Mouse (Mus musculus): ENCODE data around the gene Cmip. TPM values are rescaled to one million over a fixed set of nuclear protein-coding genes. Genes with fewer than 3 reads are reported as not detected.

The Cmip gene
- polyA plus RNA-seq, 1 experiment from 2014 or later = 6.2 TPM

- Histone ChIP-seq H3K36me3 (no peaks in the 10 kb centered on the region), H3K9ac (no peak overlapping the region), H3K4me3 (no peak overlapping the region), H3K4me2 (no peak overlapping the region), H3K4me1 (peaks cover 12% of the 10 kb centered on the region), H3K9me3 (peaks cover 2% of the 10 kb centered on the region; the same call in 1 of the 2 replicates), H3K27me3 (replicated peaks) (no peaks in the 10 kb centered on the region), H3K27ac (replicated peaks) (no peak overlapping the region)
- WGBS = 1% methylated on average over 5 of the region's 5 CpGs
- ATAC-seq (ENCODE audit: extremely low read depth, insufficient number of reproducible peaks, low FRiP score, low TSS enrichment) = peak; percentile 30; the same call in 1 of the 2 replicates
These were observed 218.1 kb downstream of the Cmip start for GRCm38 (mm10) chr8:117474944-117475343.

GRCm38 (mm10) chr8:117475819-117476218 is 219.0 kb downstream of the Cmip start:
- H3K27me3 ChIP-seq (replicated peaks) = no peaks in the 10 kb centered on the region
- WGBS = 69% methylated on average over 7 of the region's 7 CpGs
- no peak for ATAC-seq (ENCODE audit: extremely low read depth, insufficient number of reproducible peaks, low FRiP score, low TSS enrichment)
- no peak overlapping the region for H3K4me2 ChIP-seq
- peaks cover 3% of the 10 kb centered on the region for H3K4me1 ChIP-seq
- peaks cover 7% of the 10 kb centered on the region; the same call in 1 of the 2 replicates for H3K9me3 ChIP-seq
- no peak overlapping the region for H3K27ac ChIP-seq (replicated peaks)
- no peak overlapping the region for H3K9ac ChIP-seq
- H3K4me3 ChIP-seq = no peak overlapping the region
- no peaks in the 10 kb centered on the region for H3K36me3 ChIP-seq

- Histone ChIP-seq H3K27ac (replicated peaks) (no peak overlapping the region), H3K4me2 (no peak overlapping the region), H3K36me3 (no peaks in the 10 kb centered on the region), H3K4me3 (no peak overlapping the region), H3K9me3 (peaks cover 7% of the 10 kb centered on the region; the same call in 1 of the 2 replicates), H3K27me3 (replicated peaks) (no peaks in the 10 kb centered on the region), H3K9ac (no peak overlapping the region), H3K4me1 (no peaks in the 10 kb centered on the region)
- ATAC-seq (ENCODE audit: extremely low read depth, insufficient number of reproducible peaks, low FRiP score, low TSS enrichment) = no peak
These were observed 221.2 kb downstream of the Cmip start for GRCm38 (mm10) chr8:117478082-117478481.

- Histone ChIP-seq H3K4me3 (no peak overlapping the region), H3K27ac (replicated peaks) (no peak overlapping the region), H3K36me3 (no peaks in the 10 kb centered on the region), H3K9me3 (peaks cover 7% of the 10 kb centered on the region; the same call in 1 of the 2 replicates), H3K27me3 (replicated peaks) (no peaks in the 10 kb centered on the region), H3K4me2 (no peak overlapping the region), H3K4me1 (no peaks in the 10 kb centered on the region), H3K9ac (no peak overlapping the region)
- 88% methylated on average over 9 of the region's 9 CpGs for WGBS
- no peak for ATAC-seq (ENCODE audit: extremely low read depth, insufficient number of reproducible peaks, low FRiP score, low TSS enrichment)
These were observed 223.1 kb downstream of the Cmip start for GRCm38 (mm10) chr8:117479996-117480395.

GRCm38 (mm10) chr8:117480516-117480915 is 223.7 kb downstream of the Cmip start:
- Histone ChIP-seq H3K36me3 (no peaks in the 10 kb centered on the region), H3K4me2 (no peak overlapping the region), H3K4me3 (no peak overlapping the region), H3K9me3 (peaks cover 7% of the 10 kb centered on the region; the same call in 1 of the 2 replicates), H3K27ac (replicated peaks) (no peak overlapping the region), H3K9ac (no peak overlapping the region), H3K27me3 (replicated peaks) (no peaks in the 10 kb centered on the region), H3K4me1 (no peaks in the 10 kb centered on the region)
- WGBS = 77% methylated on average over 5 of the region's 5 CpGs
- no peak for ATAC-seq (ENCODE audit: extremely low read depth, insufficient number of reproducible peaks, low FRiP score, low TSS enrichment)

GRCm38 (mm10) chr8:117481830-117482229 is 225.0 kb downstream of the Cmip start:
- no peak overlapping the region for H3K27ac ChIP-seq (replicated peaks)
- no peak overlapping the region for H3K4me2 ChIP-seq
- H3K4me3 ChIP-seq = no peak overlapping the region
- H3K27me3 ChIP-seq (replicated peaks) = no peaks in the 10 kb centered on the region; the same call in 1 of the 2 replicates
- H3K9ac ChIP-seq = no peak overlapping the region
- 62% methylated on average over 5 of the region's 5 CpGs for whole genome bisulfite sequencing
- no peaks in the 10 kb centered on the region for H3K36me3 ChIP-seq
- no peaks in the 10 kb centered on the region for H3K4me1 ChIP-seq
- no peak for ATAC-seq (ENCODE audit: extremely low read depth, insufficient number of reproducible peaks, low FRiP score, low TSS enrichment)
- H3K9me3 ChIP-seq = peaks cover 7% of the 10 kb centered on the region; the same call in 1 of the 2 replicates

- Histone ChIP-seq H3K27ac (replicated peaks) (no peak overlapping the region), H3K9ac (no peak overlapping the region), H3K9me3 (peaks cover 7% of the 10 kb centered on the region; the same call in 1 of the 2 replicates), H3K4me3 (no peak overlapping the region), H3K4me1 (no peaks in the 10 kb centered on the region), H3K4me2 (no peak overlapping the region), H3K36me3 (no peaks in the 10 kb centered on the region), H3K27me3 (replicated peaks) (no peaks in the 10 kb centered on the region; the same call in none of the 2 replicates)
- 75% methylated on average over 8 of the region's 8 CpGs for WGBS
- ATAC-seq (ENCODE audit: extremely low read depth, insufficient number of reproducible peaks, low FRiP score, low TSS enrichment) = no peak
These were observed 227.9 kb downstream of the Cmip start for GRCm38 (mm10) chr8:117484731-117485130.

GRCm38 (mm10) chr8:117485316-117485715 is 228.5 kb downstream of the Cmip start:
- H3K4me2 ChIP-seq = no peak overlapping the region
- no peaks in the 10 kb centered on the region for H3K36me3 ChIP-seq
- 78% methylated on average over 1 of the region's 1 CpGs for WGBS
- H3K4me1 ChIP-seq = no peaks in the 10 kb centered on the region
- no peak overlapping the region for H3K9ac ChIP-seq
- ATAC-seq (ENCODE audit: extremely low read depth, insufficient number of reproducible peaks, low FRiP score, low TSS enrichment) = no peak
- no peak overlapping the region for H3K27ac ChIP-seq (replicated peaks)
- no peaks in the 10 kb centered on the region; the same call in none of the 2 replicates for H3K27me3 ChIP-seq (replicated peaks)
- no peak overlapping the region for H3K4me3 ChIP-seq
- peaks cover 1% of the 10 kb centered on the region; the same call in 1 of the 2 replicates for H3K9me3 ChIP-seq

GRCm38 (mm10) chr8:117488246-117489005 is 231.6 kb downstream of the Cmip start:
- no peaks in the 10 kb centered on the region for H3K36me3 ChIP-seq
- H3K9ac ChIP-seq = no peak overlapping the region
- H3K27me3 ChIP-seq (replicated peaks) = peaks cover 2% of the 10 kb centered on the region
- H3K4me3 ChIP-seq = no peak overlapping the region
- H3K27ac ChIP-seq (replicated peaks) = no peak overlapping the region
- no peak overlapping the region for H3K4me2 ChIP-seq
- no peak for ATAC-seq (ENCODE audit: extremely low read depth, insufficient number of reproducible peaks, low FRiP score, low TSS enrichment)
- no peaks in the 10 kb centered on the region for H3K9me3 ChIP-seq
- WGBS = 68% methylated on average over 10 of the region's 10 CpGs
- peaks cover 4% of the 10 kb centered on the region; the same call in 1 of the 2 replicates for H3K4me1 ChIP-seq

- Histone ChIP-seq H3K4me2 (peak overlapping the region; percentile 43), H3K27ac (replicated peaks) (no peak overlapping the region), H3K27me3 (replicated peaks) (peaks cover 24% of the 10 kb centered on the region), H3K9me3 (no peaks in the 10 kb centered on the region), H3K9ac (no peak overlapping the region), H3K4me3 (no peak overlapping the region), H3K4me1 (peaks cover 16% of the 10 kb centered on the region), H3K36me3 (no peaks in the 10 kb centered on the region)
- ATAC-seq (ENCODE audit: extremely low read depth, insufficient number of reproducible peaks, low FRiP score, low TSS enrichment) = no peak
- WGBS = 12% methylated on average over 9 of the region's 9 CpGs
These were observed 236.7 kb downstream of the Cmip start for GRCm38 (mm10) chr8:117493543-117493942.

GRCm38 (mm10) chr8:117494874-117495273 is 238.0 kb downstream of the Cmip start:
- H3K27me3 ChIP-seq (replicated peaks) = peaks cover 33% of the 10 kb centered on the region
- no peaks in the 10 kb centered on the region for H3K9me3 ChIP-seq
- no peak overlapping the region for H3K27ac ChIP-seq (replicated peaks)
- WGBS = 69% methylated on average over 2 of the region's 2 CpGs
- H3K9ac ChIP-seq = no peak overlapping the region
- peaks cover 24% of the 10 kb centered on the region for H3K4me1 ChIP-seq
- no peaks in the 10 kb centered on the region for H3K36me3 ChIP-seq
- H3K4me2 ChIP-seq = no peak overlapping the region
- no peak overlapping the region for H3K4me3 ChIP-seq
- ATAC-seq (ENCODE audit: extremely low read depth, insufficient number of reproducible peaks, low FRiP score, low TSS enrichment) = no peak

All from heart, embryonic 13.5 days (tissue).